Mouse (Mus musculus) G1E (cell line): ENCODE data around the gene Slc44a1.

Source experiments
- CTCF ChIP-seq: IDR thresholded peaks from 2 replicates; pipeline ENCODE4 v1.5.1; 2012; ENCODE audit warnings: low read depth, low read length, inconsistent platforms, mixed read lengths
- GATA1 ChIP-seq: IDR thresholded peaks from 2 replicates; pipeline ENCODE4 v1.6.1; 2012; ENCODE audit warnings: borderline replicate concordance, low read length, inconsistent platforms, mixed read lengths
- POLR2AphosphoS5 ChIP-seq: IDR thresholded peaks from 2 replicates; pipeline ENCODE4 v1.6.1; 2012; ENCODE audit warnings: low read depth, low read length, inconsistent platforms; ENCODE audit not compliant: insufficient replicate concordance
- TAL1 ChIP-seq: conservative IDR thresholded peaks from 2 replicates; pipeline ENCODE4 v1.6.1; 2012; ENCODE audit warnings: low read depth, low read length, inconsistent platforms, mixed read lengths

GRCm38 (mm10) chr4:53461026-53461425, 20.8 kb downstream of the Slc44a1 start:
- no peak for TF ChIP-seq TAL1
- no peak for TF ChIP-seq GATA1
- no peak for TF ChIP-seq CTCF
- no peak for TF ChIP-seq POLR2AphosphoS5
